Mouse (Mus musculus) brain, embryonic 18.5 days (tissue): ENCODE measurements around the gene Il4ra.

ENCODE experiments used
- DNase-seq: peaks from one replicate; pipeline ENCODE4 v3.0.0-alpha.2; 2012; ENCODE audit warnings: low read depth, low spot score

Il4ra gene

DNA sequence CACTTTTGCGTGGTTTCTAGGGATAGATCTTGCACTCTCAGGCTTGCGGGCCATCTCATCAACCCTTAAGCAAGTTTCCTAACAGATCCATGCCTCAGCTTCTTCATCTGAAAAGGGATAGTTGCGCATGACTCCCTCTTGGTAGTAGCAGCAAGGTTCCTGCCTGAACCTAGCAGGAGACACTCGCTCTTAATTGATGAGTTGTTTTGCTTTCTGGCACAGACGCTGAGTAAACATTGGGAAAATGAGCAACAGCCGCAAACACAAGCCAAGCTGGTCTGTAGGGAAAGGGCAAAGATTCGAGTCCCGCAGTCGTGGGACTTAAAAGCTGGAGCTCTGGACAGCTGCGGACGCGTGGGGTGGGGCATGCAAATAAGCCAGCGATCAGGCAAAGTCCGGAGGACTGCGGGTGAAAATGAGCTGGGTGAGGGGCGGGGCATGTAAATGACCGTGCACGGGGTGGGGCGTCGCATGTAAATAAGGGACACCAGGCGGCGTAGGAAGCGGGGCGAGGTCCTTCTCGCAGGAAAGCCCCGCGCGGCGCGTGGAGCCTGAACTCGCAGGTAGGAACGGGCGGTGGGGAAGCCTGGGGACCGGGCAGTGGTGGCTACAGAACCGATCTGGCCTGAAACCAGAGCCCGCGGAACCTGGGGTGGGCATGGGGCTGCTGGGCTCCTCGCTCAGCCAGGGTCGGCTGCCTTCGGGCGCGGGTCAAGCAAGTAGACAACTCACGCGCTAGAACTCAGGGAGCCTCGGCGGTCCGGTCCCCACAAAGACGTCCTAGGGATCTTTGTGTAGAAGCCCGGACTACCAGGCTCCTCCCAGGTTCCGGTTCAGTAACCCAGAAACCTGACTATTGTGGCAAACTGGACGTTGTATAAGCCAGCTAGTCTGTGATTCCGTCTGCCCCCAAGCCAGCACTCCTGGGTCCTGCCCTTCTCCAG, at the start of gene Il4ra:
Gene Il4ra, plus strand, starts transcription at position 355 of the 944 bp plus-strand sequence.
- peak; percentile 22 for DNase-seq

GRCm38 (mm10) chr7:125503374-125504092, 48.4 kb upstream of the Il4ra start:
- DNase-seq = no peak

DNA sequence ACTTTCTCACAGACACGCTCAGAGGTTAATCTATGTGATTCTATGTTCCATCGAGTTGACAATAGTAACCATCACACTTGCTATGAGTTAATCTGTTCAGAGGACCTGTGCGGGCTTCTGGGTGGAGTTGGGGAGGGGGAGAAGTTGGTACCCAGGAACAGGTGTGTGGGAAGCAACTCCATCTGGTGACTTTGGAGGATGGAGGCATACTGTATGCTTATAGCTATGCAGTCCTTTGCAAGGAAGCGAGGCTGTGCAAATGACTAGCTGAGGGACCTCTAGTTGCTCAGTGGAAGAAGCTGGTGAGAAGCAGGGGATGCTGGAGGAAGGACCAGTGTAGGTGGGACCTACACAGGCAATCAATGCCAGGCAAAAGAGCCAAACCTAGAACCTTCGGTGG, 47.3 kb upstream of the Il4ra start:
- DNase-seq = no peak

DNA sequence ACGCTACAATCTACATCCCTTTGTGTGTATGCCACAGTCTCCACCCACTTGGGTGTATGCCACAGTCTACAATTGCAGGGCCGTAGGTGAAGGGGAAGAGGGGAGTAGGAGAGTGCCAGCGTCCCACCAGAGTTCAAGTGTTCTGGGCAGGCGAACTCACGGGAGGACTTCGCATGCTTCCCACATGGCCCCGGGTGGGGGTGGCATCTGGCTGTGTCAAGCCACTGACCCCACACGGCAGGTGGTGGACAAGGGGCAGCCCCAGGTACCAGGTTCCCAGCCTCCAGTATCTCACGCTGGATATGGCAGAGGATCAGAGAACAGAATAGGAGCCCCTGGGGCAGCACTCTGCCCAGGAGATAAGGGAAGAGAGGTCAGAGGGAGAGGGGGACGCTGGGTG, 46.4 kb upstream of the Il4ra start:
- no peak for DNase-seq

- DNase-seq = no peak
These were observed 44.6 kb upstream of the Il4ra start for GRCm38 (mm10) chr7:125507279-125507678.

GRCm38 (mm10) chr7:125511432-125511831, 40.5 kb upstream of the Il4ra start:
- DNase-seq = no peak

- no peak for DNase-seq
These were observed 40.1 kb upstream of the Il4ra start for GRCm38 (mm10) chr7:125511852-125512251.

GRCm38 (mm10) chr7:125515081-125515853, 36.7 kb upstream of the Il4ra start:
- no peak for DNase-seq

- no peak for DNase-seq
These were observed 35.2 kb upstream of the Il4ra start for GRCm38 (mm10) chr7:125516723-125517122.

DNA sequence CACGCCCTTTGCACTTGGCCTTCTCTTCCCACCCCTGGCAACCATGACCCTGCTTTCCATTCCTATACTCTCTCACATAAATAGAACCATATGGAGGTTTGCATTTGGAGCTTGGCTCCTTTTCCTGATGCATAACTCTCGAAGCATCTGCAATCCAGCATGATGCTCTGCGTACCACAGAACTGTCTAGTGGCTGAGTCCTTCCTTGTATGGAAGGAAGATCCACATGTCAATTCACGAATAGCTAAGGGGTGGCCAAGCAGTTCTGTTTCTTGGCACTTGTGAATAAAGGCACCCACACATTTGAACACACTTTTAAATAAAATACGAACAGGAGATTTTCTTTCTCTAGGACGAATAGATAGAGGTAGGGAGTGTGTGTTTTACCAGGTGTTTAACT, 34.5 kb upstream of the Il4ra start:
- no peak for DNase-seq

- DNase-seq = no peak
These were observed 32.2 kb upstream of the Il4ra start for GRCm38 (mm10) chr7:125519715-125520114.

DNA sequence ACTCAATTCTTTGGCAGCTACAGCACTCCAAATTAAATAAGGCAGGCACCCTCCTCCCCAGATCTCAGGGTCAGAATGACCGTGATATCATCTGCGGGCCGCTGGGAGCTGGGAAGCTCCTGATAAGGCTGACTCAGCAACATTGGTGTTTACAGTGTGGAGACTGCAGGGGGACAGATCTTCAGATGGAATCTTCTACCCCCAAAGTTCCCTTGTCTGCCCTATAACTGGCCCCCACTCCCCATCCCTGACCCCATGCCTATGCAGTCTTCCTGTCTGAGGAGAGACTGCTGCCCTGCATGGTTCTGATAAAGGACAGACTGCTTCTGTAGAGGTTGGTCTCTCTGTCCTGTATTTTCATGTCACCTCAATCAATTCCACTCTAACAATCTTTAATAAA, 28.9 kb upstream of the Il4ra start:
- DNase-seq = no peak

DNA sequence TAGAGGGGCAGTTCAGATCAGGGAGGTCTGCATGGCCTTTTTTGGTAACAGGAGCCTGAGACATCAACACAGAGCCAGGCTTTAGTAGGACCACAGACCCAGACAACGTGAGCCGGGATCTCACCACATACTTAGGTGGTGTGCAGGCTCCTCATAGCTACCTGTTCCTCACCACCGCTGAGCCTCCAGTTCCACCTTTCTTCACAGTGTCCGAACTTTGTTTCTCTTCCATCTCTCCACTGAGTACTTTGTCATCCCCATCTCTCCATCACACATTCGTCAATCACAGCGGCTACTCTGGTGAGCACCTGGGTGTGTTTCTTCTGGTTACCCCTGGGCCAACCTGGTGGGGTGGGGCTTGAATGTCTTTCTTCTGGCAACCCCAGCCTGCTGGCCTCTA, 24.7 kb upstream of the Il4ra start:
- no peak for DNase-seq

DNA sequence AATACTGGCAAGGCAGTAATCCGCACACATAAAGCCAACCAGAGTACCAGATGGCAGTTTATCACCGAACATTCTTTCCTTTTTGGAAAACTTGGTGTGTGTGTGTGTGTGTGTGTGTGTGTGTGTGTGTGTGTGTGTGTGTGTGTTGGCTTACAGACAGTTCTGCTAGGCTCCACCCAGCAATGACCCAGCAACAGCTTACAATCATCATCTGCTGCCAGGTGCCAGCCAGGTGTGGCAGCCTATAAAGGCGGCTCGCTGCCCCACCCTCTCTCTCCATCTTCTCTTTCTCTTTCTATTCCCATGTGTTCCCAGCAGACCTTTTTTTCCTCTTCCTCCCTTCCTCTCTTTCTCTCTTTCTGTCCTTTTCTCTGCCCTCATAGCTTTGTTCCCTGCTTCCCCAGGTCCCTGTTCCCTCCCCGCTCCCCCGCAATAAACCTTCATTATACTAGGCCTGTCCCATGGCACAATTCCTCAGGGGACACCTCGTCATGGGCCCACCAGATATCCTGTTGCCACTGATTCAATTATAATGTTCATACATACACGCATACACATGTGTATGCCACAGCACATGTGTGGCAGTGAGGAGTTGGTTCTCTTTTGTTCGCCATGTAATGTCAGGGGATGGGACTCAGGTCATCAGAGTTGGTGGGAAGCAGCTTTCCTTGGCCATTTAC, 23.9 kb upstream of the Il4ra start:
- no peak for DNase-seq

DNA sequence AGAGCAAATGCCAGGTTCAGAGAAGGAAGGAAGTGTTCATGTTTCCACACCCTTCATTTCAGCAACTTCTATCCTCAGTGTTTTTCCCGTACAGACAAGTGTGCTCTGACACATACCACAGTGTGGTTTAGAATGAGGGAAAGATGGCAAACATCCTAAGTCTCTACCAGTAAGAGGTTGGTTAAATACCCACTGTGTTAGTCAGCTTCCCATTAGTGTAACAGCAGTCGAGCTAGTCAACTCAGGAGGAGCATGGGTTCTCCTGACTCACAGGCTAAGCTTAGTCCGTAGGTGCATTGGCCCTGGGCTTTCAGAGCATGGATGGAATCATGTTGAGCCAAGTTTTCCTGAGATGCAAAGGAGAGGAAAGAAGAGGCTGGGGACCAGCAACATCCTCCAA, 12.6 kb upstream of the Il4ra start:
- no peak for DNase-seq

DNA sequence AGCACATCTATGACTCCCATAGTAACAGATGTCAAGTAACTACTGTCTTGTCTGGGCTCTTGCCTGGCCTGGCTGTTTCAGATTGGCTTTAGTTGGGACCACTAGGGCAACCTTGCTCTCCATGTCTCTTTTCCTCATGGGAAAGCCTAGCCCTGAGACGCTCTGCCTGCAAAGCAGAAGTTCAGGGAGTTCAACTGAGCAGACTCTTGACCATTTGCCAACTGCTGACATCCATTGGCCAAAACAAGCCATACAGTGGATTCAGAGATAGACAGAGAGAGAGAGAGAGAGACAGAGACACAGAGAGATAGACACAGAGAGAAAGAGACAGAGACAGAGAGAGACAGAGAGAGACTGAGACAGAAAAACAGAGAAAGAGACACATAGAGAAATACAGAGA, 10.9 kb upstream of the Il4ra start:
- DNase-seq = no peak

- DNase-seq = no peak
These were observed 10.1 kb upstream of the Il4ra start for GRCm38 (mm10) chr7:125541821-125542220.

DNA sequence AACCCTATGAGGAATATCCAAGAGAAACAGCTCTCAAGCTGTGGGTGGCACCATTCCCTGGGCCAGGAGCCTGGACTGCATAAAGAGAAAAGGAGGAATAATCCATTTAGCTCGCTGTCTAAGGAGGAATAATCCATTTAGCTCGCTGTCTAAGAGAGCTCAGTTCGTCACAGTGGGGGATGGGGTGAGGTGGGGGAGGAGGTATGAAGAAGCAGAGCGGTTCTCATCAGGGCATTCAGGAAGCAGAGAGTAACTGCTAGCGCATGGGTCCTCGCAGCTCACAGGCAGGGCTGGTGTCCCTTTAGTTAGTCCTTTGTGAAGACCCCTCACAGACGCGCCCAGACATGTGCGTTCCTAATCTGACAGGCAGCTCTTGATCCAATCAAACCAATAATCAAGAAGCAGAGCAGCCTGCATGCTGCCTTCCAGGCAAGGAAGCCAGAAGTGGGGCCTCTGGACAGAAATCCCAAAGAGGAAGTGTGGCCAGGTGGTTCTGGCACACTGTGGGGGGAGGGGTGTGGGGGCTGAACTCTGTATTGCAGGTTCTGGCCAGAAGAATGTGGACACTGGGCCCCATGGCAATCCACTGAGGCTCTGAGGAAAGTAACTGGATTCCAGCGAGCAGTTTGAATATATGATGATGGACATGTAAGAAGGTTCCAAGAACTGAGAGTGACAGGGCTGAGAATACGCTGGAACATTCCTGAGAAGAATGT, 9.4 kb upstream of the Il4ra start:
- DNase-seq = no peak

- no peak for DNase-seq
These were observed 8.4 kb upstream of the Il4ra start for GRCm38 (mm10) chr7:125543497-125543896.

GRCm38 (mm10) chr7:125545331-125545730, 6.6 kb upstream of the Il4ra start:
- no peak for DNase-seq

- DNase-seq = no peak
These were observed 5.2 kb upstream of the Il4ra start for GRCm38 (mm10) chr7:125546727-125547126.
